Mouse (Mus musculus) forebrain, embryonic 16.5 days (tissue): ENCODE measurements at regions not wholly inside any gene's neighbourhood (a gene's known extent, or its start where the extent isn't known, plus 50 kb on each side); places are given as distances from the start of the nearest gene placed in this dataset.

Source experiments
- ATAC-seq: fragments of 200-750 bp; cut with Nextera tagmentation; 2 replicates; pipeline ENCODE4 v1.8.0; 2017; ENCODE audit warnings: mild to moderate bottlenecking, moderate library complexity
- H3K27ac ChIP-seq: fragments of 300-500 bp; sonication (generic); 2 replicates; pipeline ENCODE4 v1.5.1; 2014; ENCODE audit warnings: low read length, control low read depth
- H3K27me3 ChIP-seq: fragments of 300-500 bp; sonication (generic); replicated peaks from 2 replicates; pipeline ENCODE4 v1.6.1; 2014; ENCODE audit warnings: low read length; ENCODE audit not compliant: control insufficient read depth, insufficient read depth
- H3K36me3 ChIP-seq: fragments of 300-500 bp; sonication (generic); 2 replicates; pipeline ENCODE4 v1.6.1; 2014; ENCODE audit not compliant: control insufficient read depth, insufficient read depth
- H3K4me1 ChIP-seq: fragments of 300-500 bp; sonication (generic); replicated peaks from 2 replicates; pipeline ENCODE4 v1.6.1; 2014; ENCODE audit warnings: low read length; ENCODE audit not compliant: control insufficient read depth, insufficient read depth
- H3K4me2 ChIP-seq: fragments of 300-500 bp; sonication (generic); 2 replicates; pipeline ENCODE4 v1.6.1; 2014; ENCODE audit warnings: mild to moderate bottlenecking, low read length, control low read depth
- H3K4me3 ChIP-seq: fragments of 300-500 bp; sonication (generic); replicated peaks from 2 replicates; pipeline ENCODE4 v1.5.1; 2014; ENCODE audit warnings: mild to moderate bottlenecking, low read length, control low read depth
- H3K9ac ChIP-seq: fragments of 300-500 bp; sonication (generic); replicated peaks from 2 replicates; pipeline ENCODE4 v1.6.1; 2014; ENCODE audit warnings: low read depth, low read length, control low read depth
- H3K9me3 ChIP-seq: fragments of 300-500 bp; sonication (generic); 2 replicates; pipeline ENCODE4 v1.6.1; 2016; ENCODE audit warnings: low read length; ENCODE audit not compliant: control insufficient read depth
- WGBS: fragments of 180-500 bp; shearing (Covaris S2); extraction: QIAGEN DNeasy Blood & Tissue Kit; methylation state at CpG from one replicate; pipeline ENCODE4 v1.1.7; 2014; 5-methylcytosine and 5-hydroxymethylcytosine counted together

DNA sequence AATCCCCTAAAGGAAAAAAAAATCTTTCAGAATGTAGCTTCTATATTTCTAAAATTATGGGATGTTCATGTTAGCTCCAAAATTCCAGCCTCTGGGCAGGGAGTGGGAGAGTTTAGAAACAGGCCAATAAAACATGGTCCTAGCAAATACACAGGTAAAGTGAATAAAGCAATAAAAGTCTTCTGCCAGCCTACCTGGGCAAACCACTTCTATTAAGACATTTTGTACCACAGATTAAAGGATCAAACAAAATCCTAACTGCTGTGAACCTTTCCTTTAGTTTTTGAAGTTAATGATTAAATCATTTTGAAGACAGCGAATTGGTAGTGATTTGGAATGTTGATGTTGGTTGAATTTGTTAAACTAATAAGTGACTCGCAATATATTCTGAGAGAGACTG is 112.9 kb downstream of the Hpgd start:
- WGBS = 77% methylated on average over 2 of the region's 2 CpGs
- no peak for ATAC-seq

DNA sequence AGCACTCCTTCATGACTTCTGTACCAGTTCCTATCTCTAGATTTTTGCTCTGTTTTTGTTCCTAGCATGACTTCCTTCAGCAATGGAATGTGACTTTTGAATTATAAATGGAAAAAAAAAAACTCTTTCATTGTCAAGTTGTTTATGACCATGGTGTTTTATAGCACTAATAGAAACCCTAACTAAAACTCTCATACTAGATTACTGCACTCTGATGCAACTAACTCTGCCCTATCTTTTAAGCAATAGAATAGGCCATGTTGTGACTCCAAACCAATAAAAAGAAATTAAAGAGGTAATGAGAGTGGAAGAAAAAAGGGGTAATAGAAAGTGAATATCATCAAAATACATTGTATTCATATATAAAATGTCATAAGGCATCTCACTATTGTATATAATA is 111.9 kb downstream of the Hpgd start:
- Histone ChIP-seq H3K9ac (no peak overlapping the region), H3K9me3 (no peaks in the 10 kb centered on the region), H3K36me3 (no peaks in the 10 kb centered on the region), H3K27ac (no peak overlapping the region), H3K4me1 (no peaks in the 10 kb centered on the region), H3K4me2 (no peak overlapping the region), H3K27me3 (no peaks in the 10 kb centered on the region), H3K4me3 (no peak overlapping the region)
- no peak for ATAC-seq

More for the DNA sequence above, 112.9 kb downstream of the Hpgd start:
- Histone ChIP-seq H3K9me3 (no peaks in the 10 kb centered on the region), H3K4me2 (no peak overlapping the region), H3K36me3 (no peaks in the 10 kb centered on the region), H3K9ac (no peak overlapping the region), H3K4me3 (no peak overlapping the region), H3K27ac (no peak overlapping the region), H3K4me1 (no peaks in the 10 kb centered on the region), H3K27me3 (no peaks in the 10 kb centered on the region)

DNA sequence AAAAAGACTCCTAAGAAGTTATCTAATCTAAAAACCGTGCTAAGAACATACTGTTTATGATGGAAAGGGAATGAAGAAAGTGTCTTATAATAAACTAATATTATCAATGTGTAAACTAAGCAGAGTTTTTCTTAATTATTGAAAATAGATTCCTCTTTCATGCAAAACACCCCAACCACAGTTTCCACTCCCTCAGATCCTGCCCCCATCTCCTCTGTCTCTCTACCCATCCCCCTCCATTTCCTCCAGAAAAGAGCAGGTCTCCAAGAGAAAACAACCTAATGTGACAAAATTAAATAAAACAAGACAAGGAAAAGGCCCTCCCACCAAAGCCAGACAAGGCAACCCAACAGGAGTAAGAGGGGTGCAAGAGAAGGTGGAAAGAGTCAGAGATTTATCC is 103.2 kb downstream of the Hpgd start:
- WGBS = 81% methylated on average over 1 of the region's 1 CpGs
- Histone ChIP-seq H3K9ac (no peak overlapping the region), H3K4me2 (no peak overlapping the region), H3K4me3 (no peak overlapping the region), H3K9me3 (no peaks in the 10 kb centered on the region), H3K27ac (no peak overlapping the region), H3K27me3 (no peaks in the 10 kb centered on the region), H3K36me3 (no peaks in the 10 kb centered on the region), H3K4me1 (no peaks in the 10 kb centered on the region)
- ATAC-seq = no peak

DNA sequence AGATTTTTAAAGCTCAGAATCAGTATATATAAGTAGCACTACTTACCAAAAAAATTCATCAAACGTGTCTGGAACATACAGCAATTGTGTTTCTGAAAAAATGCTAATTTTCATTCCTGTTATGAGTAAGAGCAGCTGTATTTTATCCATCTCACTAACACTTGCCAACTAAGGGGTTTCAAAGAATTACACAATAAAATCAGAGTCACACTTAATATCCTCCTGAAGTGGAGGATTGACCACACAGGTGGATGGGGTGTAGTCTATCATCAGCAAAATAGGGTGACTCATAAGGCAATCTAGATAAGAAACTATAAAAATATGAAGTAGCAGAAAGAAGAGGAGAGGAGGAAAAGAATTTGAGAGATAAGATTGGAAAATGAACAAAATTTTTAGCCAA is 102.0 kb downstream of the Hpgd start:
- no peak overlapping the region for H3K9ac ChIP-seq
- no peak for ATAC-seq
- WGBS = 64% methylated on average over 1 of the region's 1 CpGs
- no peak overlapping the region for H3K4me2 ChIP-seq
- H3K27me3 ChIP-seq = no peaks in the 10 kb centered on the region
- H3K36me3 ChIP-seq = no peaks in the 10 kb centered on the region
- no peaks in the 10 kb centered on the region for H3K9me3 ChIP-seq
- H3K4me1 ChIP-seq = no peaks in the 10 kb centered on the region
- H3K27ac ChIP-seq = no peak overlapping the region
- no peak overlapping the region for H3K4me3 ChIP-seq

DNA sequence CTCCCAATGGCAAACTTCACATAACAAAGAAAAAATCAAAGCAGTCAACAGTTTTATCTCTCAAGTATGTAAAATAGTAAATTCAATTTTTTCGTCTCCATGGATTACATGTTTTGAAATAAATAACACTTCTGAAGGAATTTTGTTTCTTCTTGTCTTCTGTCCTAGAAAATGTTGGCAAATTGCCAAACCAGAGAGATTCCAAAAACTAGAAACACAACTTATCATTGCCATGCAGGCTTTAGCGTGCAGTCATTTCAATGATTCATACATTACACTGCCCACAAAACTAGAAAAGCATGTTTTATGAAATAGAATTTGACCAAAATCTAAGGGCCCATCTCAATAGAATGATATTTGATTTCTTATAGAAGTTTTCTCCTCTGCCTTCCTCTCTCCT is 98.2 kb downstream of the Hpgd start:
- Histone ChIP-seq H3K9me3 (no peaks in the 10 kb centered on the region), H3K27me3 (no peaks in the 10 kb centered on the region), H3K9ac (no peak overlapping the region), H3K4me2 (no peak overlapping the region), H3K4me3 (no peak overlapping the region), H3K27ac (no peak overlapping the region), H3K4me1 (no peaks in the 10 kb centered on the region), H3K36me3 (no peaks in the 10 kb centered on the region)
- 81% methylated on average over 2 of the region's 2 CpGs for WGBS
- ATAC-seq = no peak

DNA sequence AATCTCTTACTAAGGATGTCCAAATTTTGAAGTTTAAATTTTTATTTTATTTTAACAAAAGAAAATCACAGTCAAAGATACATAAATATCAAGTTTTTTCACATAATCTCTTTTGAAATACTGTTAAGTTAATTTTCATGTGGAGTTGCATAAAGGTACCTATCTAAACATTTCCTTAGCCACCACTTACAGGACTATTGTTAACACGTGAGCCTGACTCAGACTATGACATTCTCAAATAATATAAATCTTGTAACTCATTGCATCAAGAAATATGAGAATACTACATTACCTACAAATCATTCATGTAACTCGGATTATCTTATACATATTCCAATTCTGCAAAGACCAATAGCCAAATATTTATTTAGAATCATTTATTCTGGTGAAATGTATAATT is 97.8 kb downstream of the Hpgd start:
- no peak for ATAC-seq
- WGBS = 89% methylated on average over 2 of the region's 2 CpGs
- Histone ChIP-seq H3K9ac (no peak overlapping the region), H3K27me3 (no peaks in the 10 kb centered on the region), H3K4me3 (no peak overlapping the region), H3K27ac (no peak overlapping the region), H3K4me1 (no peaks in the 10 kb centered on the region), H3K9me3 (no peaks in the 10 kb centered on the region), H3K36me3 (no peaks in the 10 kb centered on the region), H3K4me2 (no peak overlapping the region)
